Mouse (Mus musculus): Measurements from ENCODE around the gene Gm29866. TPM values are rescaled to one million over a fixed set of nuclear protein-coding genes. Genes with fewer than 3 reads are reported as not detected.
"Not testable (repeated sequence)": the region's sequence is repeated elsewhere in the genome, so short reads cannot be mapped to it uniquely, and the experiment has no call there.

Gene Gm29866
- not detected for total RNA-seq (2021)
- long read RNA-seq, experiment 1 = 0 reads
- long read RNA-seq, experiment 2 = 0 reads

DNA sequence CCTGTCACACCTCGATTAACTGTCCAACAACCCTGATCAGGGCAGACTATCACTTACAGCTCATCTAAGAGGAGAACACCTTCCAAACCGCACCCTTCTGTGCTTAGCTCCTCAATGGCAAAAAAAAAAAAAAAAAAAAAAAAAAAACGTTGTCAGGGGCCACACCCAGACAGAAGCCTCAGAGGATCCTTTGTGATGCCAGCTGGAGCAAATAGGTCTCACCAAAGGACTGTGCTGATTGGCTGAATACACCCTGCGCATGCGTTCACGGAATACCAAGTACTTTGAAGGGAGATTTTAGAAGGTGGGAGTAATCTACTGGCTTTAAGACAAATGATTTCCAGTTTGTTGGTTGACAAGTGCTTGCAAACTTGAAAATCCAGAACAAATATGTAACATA lies at the start of gene Gm29866:
Gene Gm29866, minus strand, starts transcription at position 101 of the 400 bp plus-strand sequence.
- H3K27ac ChIP-seq; DNase-seq (ENCODE audit: low spot score in 2 of 2); H3K4me3 ChIP-seq: not testable (repeated sequence)

Other genes with a start within 250 kb of the Gm29866 start
- not detected for gene Gm20909, start 170.9 kb upstream of the Gm29866 start, total RNA-seq (2021)
- not detected for gene Gm20865, start 247.9 kb upstream of the Gm29866 start, total RNA-seq (2021)